8 mouse cellular contexts compared by ENCODE assay signal in the genomic region with DNA sequence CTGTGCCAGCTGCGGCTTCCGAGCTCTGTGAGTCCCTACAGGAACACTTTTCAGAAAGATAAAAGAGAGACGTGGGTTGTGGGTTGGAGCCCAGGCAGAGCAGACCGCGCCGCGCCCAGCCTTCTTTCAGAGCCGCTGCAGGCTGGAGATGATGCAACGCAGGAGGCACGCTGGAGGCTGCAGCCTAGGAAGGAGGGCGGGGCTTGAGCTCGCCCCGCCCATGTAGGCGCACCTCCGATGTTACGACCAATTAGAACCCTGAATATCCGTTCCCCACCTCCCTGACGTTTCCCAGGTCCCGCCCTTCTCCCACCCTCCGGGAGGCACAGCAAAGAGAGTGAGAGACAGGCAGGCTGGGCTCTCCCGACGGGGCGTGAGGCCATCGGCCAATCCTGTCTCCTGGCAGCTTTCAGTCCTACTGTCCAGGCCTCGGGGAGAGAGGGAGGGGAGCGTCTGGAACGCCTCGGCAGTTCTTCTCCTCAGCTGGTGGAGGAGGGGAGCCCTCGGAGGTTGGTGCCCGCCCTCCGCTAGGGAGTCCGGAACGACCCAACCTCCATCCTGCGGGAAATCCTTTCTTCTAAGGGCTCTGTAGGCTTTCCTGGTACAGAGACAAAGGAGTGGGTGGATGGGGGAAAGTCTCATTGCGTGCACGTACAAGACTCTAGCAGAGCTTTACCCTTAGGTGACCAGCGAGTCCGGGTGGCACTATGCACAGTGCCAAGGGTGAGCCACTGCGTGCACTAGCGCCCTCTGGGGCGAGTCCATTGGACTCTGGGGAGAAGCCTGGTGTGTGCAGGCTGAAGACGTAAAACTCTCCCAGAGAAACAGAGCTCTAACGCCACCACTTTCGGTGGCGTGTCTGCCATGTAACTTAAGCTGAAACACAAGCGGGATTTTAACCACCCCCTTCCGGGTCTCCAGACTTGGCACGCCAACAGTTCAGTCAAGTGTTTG. TPM values are rescaled to one million over a fixed set of nuclear protein-coding genes. Genes with fewer than 3 reads are reported as not detected.
DNase-seq lines count a peak whose midpoint lies in the region; ATAC-seq and TF ChIP-seq lines count a peak whose summit lies in the region.

TSS of gene Slc1a4 (minus strand) at position 153 of the 954 bp plus-strand sequence.

- ATAC-seq in forebrain, embryonic 12.5 days (ENCODE audit: low FRiP score), result peak; percentile 99
- peak; percentile 97 for ATAC-seq in heart, postnatal 0 days (ENCODE audit: insufficient read depth, low read depth)
- peak; percentile 97 for ATAC-seq in liver, embryonic 16.5 days (ENCODE audit: low read depth)
- ATAC-seq in neural tube, embryonic 13.5 days (ENCODE audit: low read depth), result peak; percentile 99

- H3K4me1 ChIP-seq in E14TG2a.4 (replicated peaks; ENCODE audit: low read depth, low read length), result peaks cover 52% of the 10 kb centered on the region
- H3K4me1 ChIP-seq in forebrain, embryonic 12.5 days, result peaks cover 24% of the 10 kb centered on the region
- H3K4me1 ChIP-seq in heart, postnatal 0 days (ENCODE audit: control insufficient read depth, insufficient read depth), result 0 out of 2 replicates have a peak, but pooled peaks cover 3% of the 10 kb centered on the region
- peaks cover 15% of the 10 kb centered on the region for H3K4me1 ChIP-seq in liver, embryonic 16.5 days (ENCODE audit: control insufficient read depth, low read depth, low read length)
- peaks cover 34% of the 10 kb centered on the region for H3K4me1 ChIP-seq in neural tube, embryonic 13.5 days (replicated peaks)
- peaks cover 13% of the 10 kb centered on the region for H3K4me1 ChIP-seq in testis, adult 2 months (ENCODE audit: control insufficient read depth, insufficient read depth, low read length)

- peak within 1 kb of the TSS; percentile 79 for H3K9ac ChIP-seq in forebrain, embryonic 12.5 days
- H3K9ac ChIP-seq in heart, postnatal 0 days (replicated peaks; ENCODE audit: low read depth, low read length), result peak within 1 kb of the TSS; percentile 52
- H3K9ac ChIP-seq in liver, embryonic 16.5 days (ENCODE audit: low read depth, low read length), result peak within 1 kb of the TSS; percentile 90
- H3K9ac ChIP-seq in neural tube, embryonic 13.5 days, result peak within 1 kb of the TSS; percentile 84

- peak; percentile 73 for TF ChIP-seq EP300 in heart, postnatal 0 days (IDR thresholded peaks at IDR 0.05; ENCODE audit: low read depth)

- H3K4me3 ChIP-seq in E14TG2a.4 (replicated peaks; ENCODE audit: low read length), result peak within 1 kb of the TSS; percentile 93
- peak within 1 kb of the TSS; percentile 71 for H3K4me3 ChIP-seq in forebrain, embryonic 12.5 days (replicated peaks)
- peak within 1 kb of the TSS; percentile 60 for H3K4me3 ChIP-seq in heart, postnatal 0 days (ENCODE audit: low read depth, low read length)
- H3K4me3 ChIP-seq in liver, embryonic 16.5 days (ENCODE audit: low read depth, low read length), result peak within 1 kb of the TSS; percentile 83
- peak within 1 kb of the TSS; percentile 71 for H3K4me3 ChIP-seq in neural tube, embryonic 13.5 days
- peak within 1 kb of the TSS; percentile 92 for H3K4me3 ChIP-seq in testis, adult 2 months (ENCODE audit: control insufficient read depth, low read depth, low read length)

- peak within 1 kb of the TSS; percentile 84 for H3K4me2 ChIP-seq in forebrain, embryonic 12.5 days
- H3K4me2 ChIP-seq in heart, postnatal 0 days (ENCODE audit: low read depth, low read length), result peak within 1 kb of the TSS; percentile 92
- H3K4me2 ChIP-seq in liver, embryonic 16.5 days (ENCODE audit: low read depth, low read length), result peak within 1 kb of the TSS; percentile 100
- peak within 1 kb of the TSS; percentile 82 for H3K4me2 ChIP-seq in neural tube, embryonic 13.5 days

- peak; percentile 98 for DNase-seq in c-Kit-positive CD71-positive TER-119-positive erythroid progenitor cells, embryonic 14.5 days (ENCODE audit: low spot score)
- DNase-seq in heart, postnatal 0 days (ENCODE audit: low spot score), result peak; percentile 99
- peak; percentile 93 to 96 for DNase-seq in kidney, postnatal 4 days

- peak; percentile 15; the same call in 1 of the 2 replicates for TF ChIP-seq CTCF in E14TG2a.4 (conservative IDR thresholded peaks at IDR 0.05; ENCODE audit: low read length)
- peak; percentile 74 for TF ChIP-seq CTCF in heart, postnatal 0 days (IDR thresholded peaks at IDR 0.05; ENCODE audit: low read depth)
- TF ChIP-seq CTCF in testis, adult 2 months (IDR thresholded peaks at IDR 0.05; ENCODE audit: control insufficient read depth, insufficient read depth, insufficient replicate concordance, low read depth, low read length), result peak; percentile 41; the same call in 1 of the 2 replicates

- WGBS in forebrain, embryonic 12.5 days, result under 1% methylated on average over 47 of the region's 48 CpGs
- under 1% methylated on average over 47 of the region's 48 CpGs for WGBS in heart, postnatal 0 days
- WGBS in liver, embryonic 16.5 days (ENCODE audit: insufficient replicate concordance), result under 1% methylated on average over 48 of the region's 48 CpGs
- under 1% methylated on average over 48 of the region's 48 CpGs for WGBS in neural tube, embryonic 13.5 days

- no peaks in the 10 kb centered on the region for H3K27me3 ChIP-seq in E14TG2a.4 (ENCODE audit: insufficient read depth, low read length)
- H3K27me3 ChIP-seq in forebrain, embryonic 12.5 days, result no peaks in the 10 kb centered on the region
- H3K27me3 ChIP-seq in heart, postnatal 0 days (ENCODE audit: control insufficient read depth, insufficient read depth, low read length), result 0 out of 2 replicates have a peak, but pooled peaks cover 3% of the 10 kb centered on the region
- H3K27me3 ChIP-seq in liver, embryonic 16.5 days (ENCODE audit: control insufficient read depth, insufficient read depth, low read depth, low read length), result no peaks in the 10 kb centered on the region
- H3K27me3 ChIP-seq in neural tube, embryonic 13.5 days, result no peaks in the 10 kb centered on the region
- H3K27me3 ChIP-seq in testis, adult 2 months (ENCODE audit: control insufficient read depth, insufficient read depth, low read length), result no peaks in the 10 kb centered on the region; the same call in 1 of the 2 replicates

- TF ChIP-seq POLR2A in testis, adult 2 months (IDR thresholded peaks at IDR 0.05; ENCODE audit: control insufficient read depth, low read depth, low read length), result peak; percentile 46; the same call in 1 of the 2 replicates

- peaks cover 8% of the 10 kb centered on the region; the same call in 1 of the 2 replicates for H3K9me3 ChIP-seq in E14TG2a.4 (ENCODE audit: low read length)
- H3K9me3 ChIP-seq in forebrain, embryonic 12.5 days, result no peaks in the 10 kb centered on the region
- H3K9me3 ChIP-seq in heart, postnatal 0 days (replicated peaks; ENCODE audit: control insufficient read depth, low read length), result no peaks in the 10 kb centered on the region
- H3K9me3 ChIP-seq in liver, embryonic 16.5 days (replicated peaks; ENCODE audit: control insufficient read depth, low read length), result no peaks in the 10 kb centered on the region
- no peaks in the 10 kb centered on the region for H3K9me3 ChIP-seq in neural tube, embryonic 13.5 days

- peaks cover 22% of the 10 kb centered on the region for H3K36me3 ChIP-seq in E14TG2a.4 (ENCODE audit: insufficient read depth, low read length)
- H3K36me3 ChIP-seq in forebrain, embryonic 12.5 days (replicated peaks), result no peaks in the 10 kb centered on the region
- H3K36me3 ChIP-seq in heart, postnatal 0 days (replicated peaks; ENCODE audit: control insufficient read depth, insufficient read depth, low read length), result no peaks in the 10 kb centered on the region
- H3K36me3 ChIP-seq in liver, embryonic 16.5 days (ENCODE audit: control insufficient read depth, insufficient read depth), result no peaks in the 10 kb centered on the region
- H3K36me3 ChIP-seq in neural tube, embryonic 13.5 days, result no peaks in the 10 kb centered on the region
- no peaks in the 10 kb centered on the region for H3K36me3 ChIP-seq in testis, adult 2 months (ENCODE audit: control insufficient read depth, insufficient read depth, low read length)

- H3K27ac ChIP-seq in forebrain, embryonic 12.5 days, result peak within 1 kb of the TSS; percentile 98
- H3K27ac ChIP-seq in heart, postnatal 0 days (ENCODE audit: low read depth), result peak within 1 kb of the TSS; percentile 90
- peak within 1 kb of the TSS; percentile 97 for H3K27ac ChIP-seq in liver, embryonic 16.5 days (ENCODE audit: low read length)
- peak within 1 kb of the TSS; percentile 97 for H3K27ac ChIP-seq in neural tube, embryonic 13.5 days (replicated peaks)
- peak within 1 kb of the TSS; percentile 68 for H3K27ac ChIP-seq in testis, adult 2 months (ENCODE audit: control insufficient read depth, insufficient read depth, low read depth, low read length)

RNA-seq across cellular contexts. Expression of gene Slc1a4, which starts in this region (rescaled TPM):
- polyA plus RNA-seq in forebrain, embryonic 12.5 days (2016; fragmentation: Nextera tagmentation; extraction: Ambion mirVana), result 24.7 and 29.1 TPM in 2 replicates
- total RNA-seq in heart, postnatal 0 days (2014; rRNA removed; ENCODE audit: low replicate concordance), result 6.4 and 11.0 TPM in 2 replicates
- 2.4 and 2.7 TPM in 2 replicates for polyA plus RNA-seq in heart, postnatal 0 days (2015; fragmentation: Nextera tagmentation; extraction: Ambion mirVana)
- 14.6 and 15.0 TPM in 2 replicates for polyA plus RNA-seq in liver, embryonic 16.5 days (2015; fragmentation: Nextera tagmentation; extraction: Ambion mirVana)
- 37.6 and 41.2 TPM in 2 replicates for polyA plus RNA-seq in neural tube, embryonic 13.5 days (2015; fragmentation: Nextera tagmentation; extraction: Ambion mirVana)
- 0.59 and 0.69 TPM in 2 replicates for polyA plus RNA-seq in testis, adult 2 months (2012; rRNA removed)

Comparison
In these comparisons a context has a peak if more than half of its experiments do, and no peak if none do; other contexts are left out.
1. Peak in every context shown above with its lines: DNase-seq, ATAC-seq, H3K4me3 ChIP-seq and H3K27ac ChIP-seq.
2. CTCF ChIP-seq: peak in every context shown above with its lines; median percentile 74 in heart, postnatal 0 days; 41 in testis, adult 2 months; 15 in E14TG2a.4.